In the genomic region with DNA sequence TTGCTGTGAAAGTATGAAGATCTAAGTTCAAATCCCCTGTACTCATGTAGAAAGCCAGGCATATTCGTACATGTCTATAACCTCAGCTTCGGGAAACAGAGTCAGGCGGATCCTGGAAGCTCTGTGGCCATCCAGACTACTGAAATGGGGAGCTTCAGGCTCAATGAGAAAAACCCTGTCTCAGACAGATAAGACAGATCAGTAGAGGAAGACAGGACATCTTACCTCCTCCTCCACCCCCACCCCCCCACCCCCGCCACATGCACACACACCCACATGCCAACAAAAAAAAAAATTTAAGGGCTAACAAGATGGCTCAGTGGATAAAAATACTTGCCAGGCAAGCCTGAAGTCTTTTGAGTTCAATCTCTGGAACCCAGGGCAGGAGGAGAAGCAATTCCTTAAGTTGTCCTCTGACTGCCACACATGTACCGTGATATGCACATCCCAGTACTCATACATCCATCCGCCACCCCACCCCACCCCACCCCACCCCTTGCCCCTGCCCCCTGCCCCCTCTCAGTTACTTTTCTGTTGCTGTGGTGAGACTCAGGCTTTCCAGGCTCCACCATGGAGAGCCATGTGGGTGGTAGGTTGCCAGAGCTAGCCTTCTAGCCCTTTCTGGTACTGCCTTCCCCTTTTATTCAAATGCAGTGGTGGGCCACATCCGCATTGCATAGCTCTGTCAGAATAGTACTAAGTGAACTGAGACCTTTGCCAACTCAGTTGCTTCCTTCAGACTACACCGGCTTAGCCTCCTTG, we compare ENCODE assay signal across 18 mouse cellular contexts. TPM values are rescaled to one million over a fixed set of nuclear protein-coding genes. Genes with fewer than 3 reads are reported as not detected.
DNase-seq lines count a peak whose midpoint lies in the region; ATAC-seq and TF ChIP-seq lines count a peak whose summit lies in the region.
"Had no signal": no experiment of that assay in that cellular context is flagged by ENCODE, and none has a peak within 500 bp of the region (broad histone marks: within the 10 kb centered on the region; RNA-seq: fewer than 3 reads in every experiment).

No protein-coding gene starts in this region.

- H3K4me1 ChIP-seq in lung, adult 2 months (ENCODE audit: control insufficient read depth, insufficient read depth, low read length) = peaks cover 10% of the 10 kb centered on the region
- H3K4me1 ChIP-seq in liver, embryonic 13.5 days (replicated peaks) = peaks cover 48% of the 10 kb centered on the region
- H3K4me1 ChIP-seq: heart, embryonic 10.5 days had no signal

- H3K4me3 ChIP-seq in lung, adult 2 months (replicated peaks; ENCODE audit: extremely low read depth, low read depth, low read length) = no peak overlapping the region
- no peak overlapping the region for H3K4me3 ChIP-seq in liver, embryonic 13.5 days (replicated peaks)
- H3K4me3 ChIP-seq: heart, embryonic 10.5 days; midbrain, embryonic 12.5 days had no signal

- H3K9me3 ChIP-seq in liver, embryonic 13.5 days (replicated peaks) = no peaks in the 10 kb centered on the region
- H3K9me3 ChIP-seq: heart, embryonic 10.5 days; midbrain, embryonic 12.5 days had no signal

- no peaks in the 10 kb centered on the region for H3K27me3 ChIP-seq in liver, embryonic 13.5 days
- H3K27me3 ChIP-seq in splenic B cell, adult 2 months (ENCODE audit: control insufficient read depth, insufficient read depth, low read length, poor library complexity, severe bottlenecking) = no peaks in the 10 kb centered on the region

- peak; percentile 4 for DNase-seq in lung, postnatal 14 days
- no peak for DNase-seq in lung, adult 2 months
- peak; percentile 45 for DNase-seq in c-Kit-positive CD71-positive TER-119-positive erythroid progenitor cells, embryonic 14.5 days (ENCODE audit: low spot score)
- DNase-seq in liver, embryonic 13.5 days = peak; percentile 17
- peak; percentile 60 for DNase-seq in splenic B cell, adult 2 months (ENCODE audit: low read depth, low spot score)
- DNase-seq in embryo, embryonic 10.5 days (ENCODE audit: low spot score) = no peak
- no peak for DNase-seq in frontal cortex, postnatal 14 days (ENCODE audit: low spot score in 2 of 2)
- no peak for DNase-seq in kidney, postnatal 25 days
- DNase-seq: adrenal gland, postnatal 36 days; cerebellum, adult 11-12 months; heart, postnatal 36 days; left cerebral cortex, postnatal 4 days; thymus, adult 2 months had no signal

- H3K36me3 ChIP-seq in liver, embryonic 13.5 days = peaks cover 21% of the 10 kb centered on the region
- H3K36me3 ChIP-seq in splenic B cell, adult 2 months (ENCODE audit: control insufficient read depth, insufficient read depth, low read length, poor library complexity, severe bottlenecking) = 0 out of 2 replicates have a peak, but pooled peaks cover 1% of the 10 kb centered on the region

- H3K4me2 ChIP-seq in liver, embryonic 13.5 days = peak overlapping the region; percentile 34
- H3K4me2 ChIP-seq: midbrain, embryonic 12.5 days had no signal

- peak; percentile 87 for ATAC-seq in liver, embryonic 13.5 days (ENCODE audit: low read depth)
- ATAC-seq: activated CD4-positive, CD25-positive, alpha-beta regulatory T cell, adult 4 months; forebrain, embryonic 16.5 days had no signal

- WGBS in lung, adult 2 months = 88% methylated on average over 8 of the region's 8 CpGs
- WGBS in liver, embryonic 13.5 days (ENCODE audit: insufficient replicate concordance) = 43% methylated on average over 8 of the region's 8 CpGs

- peak overlapping the region; percentile 66 for H3K27ac ChIP-seq in liver, embryonic 13.5 days
- H3K27ac ChIP-seq: heart, embryonic 10.5 days; kidney, postnatal 0 days; midbrain, embryonic 12.5 days had no signal

- TF ChIP-seq POLR2A in lung, adult 2 months (IDR thresholded peaks at IDR 0.05; ENCODE audit: borderline replicate concordance, extremely low read depth, low read depth, low read length) = no peak

- no peak for TF ChIP-seq CTCF in lung, adult 2 months (IDR thresholded peaks at IDR 0.05; ENCODE audit: insufficient read depth, low read length)

- peak overlapping the region; percentile 33 for H3K9ac ChIP-seq in liver, embryonic 13.5 days
- H3K9ac ChIP-seq: midbrain, embryonic 12.5 days had no signal

RNA-seq across cellular contexts. Expression of gene Hacd2, which starts 32.4 kb away (rescaled TPM):
- 22.5 and 22.7 TPM in 2 replicates for polyA plus RNA-seq in lung, adult 2 months (2012; rRNA removed)
- 82.4 and 84.9 TPM in 2 replicates for polyA plus RNA-seq in liver, embryonic 13.5 days (2015; fragmentation: Nextera tagmentation; extraction: Ambion mirVana)

Comparison
In these comparisons a context has a peak if more than half of its experiments do, and no peak if none do; other contexts are left out.
1. DNase-seq: peak in lung, postnatal 14 days (single experiment), c-Kit-positive CD71-positive TER-119-positive erythroid progenitor cells, embryonic 14.5 days (single experiment), liver, embryonic 13.5 days (single experiment) and splenic B cell, adult 2 months (single experiment); none in lung, adult 2 months (single experiment), embryo, embryonic 10.5 days (single experiment), frontal cortex, postnatal 14 days (0 of 2) and kidney, postnatal 25 days (0 of 2).